Mouse (Mus musculus) c-Kit-negative CD71-positive TER-119-positive erythroid progenitor cells, embryonic 14.5 days (primary cell): Measurements from ENCODE around the gene Pik3r2.

Experiments used
- DNase-seq: peaks from one replicate; pipeline ENCODE4 v3.0.0-alpha.2; 2013; ENCODE audit warnings: low read depth, low spot score

The Pik3r2 gene

DNA sequence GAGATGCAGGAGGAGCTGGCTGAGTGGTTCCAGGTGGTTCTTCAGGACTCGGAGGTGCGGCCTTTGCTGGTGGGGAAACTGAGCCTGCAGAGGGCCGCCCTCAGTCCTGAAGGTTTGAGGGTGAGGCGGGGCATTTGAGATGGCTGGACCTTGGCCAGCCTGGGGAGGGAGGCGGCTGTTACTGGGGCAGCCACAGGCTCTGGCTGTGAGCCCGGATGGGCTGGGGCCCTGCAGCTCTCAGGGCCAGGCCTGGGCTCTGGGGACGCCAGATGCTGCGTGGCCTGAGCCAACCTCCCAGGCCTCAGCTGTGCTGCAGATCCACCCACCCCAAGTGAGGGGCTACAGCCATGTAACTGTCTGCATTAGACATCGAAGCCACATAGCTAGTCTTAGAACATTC, 2.7 kb downstream of the Pik3r2 start:
- no peak for DNase-seq

DNA sequence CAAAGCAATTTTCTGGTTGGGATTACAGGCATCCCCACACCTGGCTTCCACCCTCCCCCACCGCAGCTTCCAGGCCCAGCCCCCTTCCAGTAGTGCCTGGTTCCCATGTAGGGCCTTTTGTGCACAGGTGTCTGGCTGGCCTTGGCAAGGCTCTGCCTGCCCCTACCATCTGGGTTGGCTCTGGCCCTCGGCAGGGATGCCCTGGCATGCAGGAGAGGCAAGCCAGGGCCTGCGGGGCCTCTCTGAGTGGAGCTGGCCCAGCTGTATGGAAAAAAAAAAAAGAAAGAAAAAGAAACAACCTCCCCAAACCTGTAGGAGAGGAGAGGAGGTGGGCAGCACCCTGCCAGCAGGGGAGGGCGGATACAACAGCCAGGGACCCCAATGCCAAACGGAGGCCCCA, 3.1 kb downstream of the Pik3r2 start:
- DNase-seq: no peak

DNA sequence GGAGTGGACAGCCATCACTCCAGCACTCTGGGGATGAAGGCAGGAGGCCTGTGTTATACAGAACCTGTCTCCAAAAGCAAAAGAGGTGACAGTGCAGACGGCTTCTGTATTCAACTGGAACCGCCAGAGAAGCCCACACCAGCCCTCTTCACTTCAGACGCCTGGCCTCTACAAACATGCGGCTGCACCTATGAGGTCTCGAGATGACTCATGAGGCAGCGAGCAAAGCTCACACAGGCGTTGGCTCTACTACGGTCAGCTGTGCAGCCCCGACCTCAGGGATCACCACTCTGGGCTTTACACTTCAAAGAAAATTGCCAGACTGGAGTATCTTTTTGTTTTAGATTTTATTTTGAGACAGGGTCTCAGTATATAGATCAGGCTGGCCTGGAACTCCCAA, 3.6 kb downstream of the Pik3r2 start:
- no peak for DNase-seq

DNA sequence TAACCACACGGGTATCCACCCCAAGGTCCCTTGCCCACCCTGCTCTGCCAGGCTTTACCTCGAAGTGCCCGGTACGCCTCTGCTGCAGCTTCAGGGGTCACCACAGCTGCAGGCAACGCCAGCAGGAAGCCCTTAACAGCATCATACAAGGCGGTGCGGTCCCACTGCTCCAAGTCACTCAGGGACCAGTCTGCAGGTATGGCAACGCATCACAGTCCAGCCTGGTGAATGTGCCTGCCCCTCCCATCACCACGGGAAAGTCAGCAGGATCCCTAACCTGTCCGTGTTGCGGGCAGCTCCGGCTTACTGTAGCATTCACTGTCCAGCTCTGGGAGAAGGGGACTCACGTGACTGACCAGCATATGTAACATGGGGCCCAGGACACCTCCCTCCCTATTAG, 4.4 kb downstream of the Pik3r2 start:
- no peak for DNase-seq

DNA sequence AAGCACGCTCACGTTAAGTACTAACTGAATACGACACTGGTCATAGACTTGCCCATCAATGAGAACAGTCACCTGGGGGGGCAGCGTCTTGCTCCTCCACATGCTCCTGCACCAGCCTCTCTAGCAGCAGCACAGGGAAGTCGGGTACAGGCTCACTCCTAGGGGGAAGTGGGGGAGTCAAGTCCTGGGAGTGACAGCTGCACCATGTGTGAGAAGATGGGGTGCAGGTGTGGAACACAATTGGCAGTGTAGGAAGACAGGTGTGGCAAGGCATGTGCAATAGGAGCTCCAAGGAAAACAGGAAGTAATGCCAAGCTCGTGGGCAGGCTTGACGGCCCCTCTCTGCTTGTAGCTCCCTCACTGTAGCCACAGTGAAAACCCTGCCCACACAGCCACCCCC, 5.3 kb downstream of the Pik3r2 start:
- no peak for DNase-seq

DNA sequence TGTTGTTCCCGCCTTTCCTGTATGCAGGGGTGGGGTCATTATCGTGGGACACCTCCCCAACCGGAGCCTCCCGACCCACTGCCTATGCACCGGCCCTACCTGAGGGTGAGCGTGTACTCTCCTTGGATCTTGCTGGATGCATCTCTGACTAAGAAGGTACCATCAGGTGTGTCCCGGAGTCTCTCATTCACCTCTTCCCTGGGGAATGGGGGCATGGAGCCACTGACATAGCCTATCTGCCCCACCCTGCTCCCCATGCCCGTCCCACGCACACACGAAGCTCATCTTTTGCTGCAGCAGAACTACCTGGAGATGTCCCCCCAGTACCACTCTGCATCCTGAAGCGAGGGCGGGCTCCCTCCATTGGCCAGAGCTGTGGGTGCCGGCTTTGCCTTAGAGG, 5.8 kb downstream of the Pik3r2 start:
- DNase-seq: no peak

DNA sequence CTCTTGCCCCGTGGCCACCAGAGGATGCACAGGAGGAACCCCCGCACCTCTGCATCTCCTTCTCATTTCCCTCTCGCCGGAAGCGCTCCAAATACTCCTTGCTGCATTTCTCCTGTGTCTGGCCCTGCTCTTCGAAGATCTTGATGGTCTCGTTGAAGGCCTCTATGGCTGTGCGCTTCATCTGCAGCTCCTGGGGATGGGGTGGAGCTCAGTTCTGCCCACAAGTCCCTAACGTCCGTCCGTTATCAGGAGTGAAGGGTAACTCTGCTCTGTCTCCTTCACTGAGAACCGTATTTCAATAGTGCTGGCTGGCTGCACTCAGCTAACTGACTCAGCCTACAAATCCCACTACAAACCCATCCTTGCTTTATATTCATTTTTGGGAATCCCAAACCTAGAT, 6.7 kb downstream of the Pik3r2 start:
- no peak for DNase-seq

DNA sequence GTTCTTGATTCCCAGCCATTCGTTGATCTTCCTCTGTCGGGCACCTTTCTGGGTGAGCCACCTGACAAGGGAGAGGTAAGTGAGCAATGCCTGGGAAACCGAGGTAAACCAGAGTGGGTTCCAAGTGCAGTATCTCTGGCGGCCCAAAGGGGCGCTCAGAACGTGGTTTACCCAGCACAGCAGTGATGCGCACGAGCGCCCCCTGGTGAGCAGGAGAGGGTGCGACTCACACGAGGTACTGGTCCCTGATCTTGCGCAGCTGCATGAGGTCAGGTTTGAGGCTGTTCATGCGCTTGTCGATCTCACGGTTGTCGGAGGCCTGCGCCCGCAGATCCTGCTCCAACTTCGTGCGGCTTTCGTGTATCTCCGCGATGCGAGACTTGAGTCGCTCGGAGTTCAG, 7.2 kb downstream of the Pik3r2 start:
- DNase-seq: peak; percentile 89

DNA sequence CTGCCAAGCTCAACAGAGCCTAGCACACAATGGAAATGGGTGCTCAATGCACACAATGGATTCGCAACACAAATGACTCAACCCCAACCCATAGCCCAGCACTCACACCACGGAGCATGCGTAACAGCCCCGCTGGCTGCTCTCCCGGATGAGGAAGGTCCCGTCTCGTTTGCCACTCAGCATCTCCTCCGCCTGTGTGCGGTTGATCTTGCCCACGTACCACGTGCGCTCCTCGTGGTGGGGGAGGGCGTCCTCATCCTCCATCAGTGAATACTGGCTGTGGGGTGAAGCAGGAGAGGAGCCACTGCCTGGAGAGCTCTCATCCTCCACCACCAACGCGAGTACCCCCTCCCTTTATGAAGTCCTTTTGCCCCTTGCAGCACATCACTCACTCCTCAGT, 7.6 kb downstream of the Pik3r2 start:
- no peak for DNase-seq

DNA sequence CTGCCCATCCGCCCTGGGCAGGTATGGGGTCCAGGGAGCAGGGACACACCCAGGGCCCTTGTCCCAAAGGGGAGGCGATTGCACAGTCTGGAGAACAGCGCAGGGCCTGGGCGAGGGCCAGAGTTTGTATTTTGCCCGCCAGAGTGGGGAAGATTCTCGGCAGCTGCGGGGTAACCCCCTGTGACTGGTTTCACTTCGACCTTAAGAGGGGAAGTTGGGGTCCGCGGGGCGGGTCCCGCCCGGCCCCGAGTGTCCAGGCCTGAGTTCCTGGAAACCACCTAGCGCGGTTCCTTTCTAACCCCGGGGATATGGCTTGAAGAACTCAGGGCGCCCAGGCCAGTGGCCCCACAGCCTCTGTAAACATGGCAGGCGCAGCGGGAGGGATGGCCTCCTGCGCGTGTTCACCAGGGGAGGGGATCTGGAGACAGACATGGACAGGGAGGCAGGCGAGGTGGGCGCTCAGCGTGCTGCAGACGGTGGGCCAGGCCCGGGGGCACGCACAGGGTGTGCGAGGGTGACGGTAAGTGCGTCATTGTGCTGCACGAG, 8.2 kb downstream of the Pik3r2 start:
- no peak for DNase-seq

DNA sequence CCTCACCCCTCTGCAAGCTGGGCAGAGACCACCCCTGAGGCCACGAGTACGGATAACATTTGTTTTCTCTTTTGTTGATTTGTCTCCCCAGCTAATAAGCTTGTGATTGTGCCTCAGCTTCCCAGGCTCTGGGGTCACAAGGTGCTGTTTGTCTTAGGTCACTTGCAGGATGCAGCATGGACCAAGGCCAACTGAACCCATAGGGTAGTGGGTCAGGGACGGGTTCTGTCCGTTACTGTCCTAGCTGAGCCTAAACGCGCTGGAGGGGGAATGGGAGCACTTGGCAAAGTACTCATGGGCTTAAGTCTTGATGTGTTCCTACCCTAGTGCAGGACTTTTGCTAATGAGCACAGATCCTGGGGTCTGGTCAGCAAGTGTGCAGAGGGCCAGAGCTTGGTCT, 9.0 kb downstream of the Pik3r2 start:
- no peak for DNase-seq

DNA sequence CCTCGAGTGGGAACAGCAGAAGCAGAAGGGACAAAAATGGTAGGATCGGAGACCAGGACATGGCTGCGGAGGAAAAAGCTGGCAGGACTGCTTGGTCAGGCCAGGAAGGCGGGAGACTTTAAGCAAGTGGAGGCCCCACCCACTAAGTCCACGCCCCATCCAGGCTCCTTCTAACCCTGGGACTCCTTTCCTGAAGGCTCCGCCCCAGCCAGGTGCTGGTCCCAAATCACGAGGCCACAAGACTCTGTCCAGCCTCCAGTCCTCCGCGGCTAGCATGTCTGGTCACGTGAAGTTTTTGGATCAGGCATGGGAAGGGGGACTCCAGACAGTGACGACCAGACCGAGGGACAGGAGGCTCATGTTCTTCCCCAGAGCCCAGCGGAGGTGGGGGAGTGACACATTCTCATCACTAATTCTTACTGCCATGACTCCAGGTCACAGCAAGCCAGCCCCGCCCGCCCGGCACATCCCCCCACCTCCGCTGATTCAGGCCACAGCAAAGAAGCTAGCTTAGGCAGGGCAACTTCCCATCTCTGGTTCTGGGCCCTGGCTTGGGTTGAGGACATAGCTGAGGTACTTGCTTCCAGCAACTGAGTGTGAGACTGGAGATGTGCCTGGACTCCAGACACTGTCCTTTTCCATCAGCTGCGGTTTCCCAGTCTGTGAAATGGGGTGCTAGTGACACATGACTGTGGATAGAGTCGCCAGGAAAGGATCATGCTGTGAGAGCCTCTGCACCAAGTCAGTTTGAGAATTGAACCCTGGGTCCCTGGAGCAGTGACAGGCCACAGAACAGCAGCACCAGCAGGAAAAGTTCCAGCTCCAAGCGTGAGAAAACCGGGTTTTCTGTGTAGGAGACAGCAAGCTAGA, 9.7 kb downstream of the Pik3r2 start:
- peak; percentile 83 for DNase-seq

DNA sequence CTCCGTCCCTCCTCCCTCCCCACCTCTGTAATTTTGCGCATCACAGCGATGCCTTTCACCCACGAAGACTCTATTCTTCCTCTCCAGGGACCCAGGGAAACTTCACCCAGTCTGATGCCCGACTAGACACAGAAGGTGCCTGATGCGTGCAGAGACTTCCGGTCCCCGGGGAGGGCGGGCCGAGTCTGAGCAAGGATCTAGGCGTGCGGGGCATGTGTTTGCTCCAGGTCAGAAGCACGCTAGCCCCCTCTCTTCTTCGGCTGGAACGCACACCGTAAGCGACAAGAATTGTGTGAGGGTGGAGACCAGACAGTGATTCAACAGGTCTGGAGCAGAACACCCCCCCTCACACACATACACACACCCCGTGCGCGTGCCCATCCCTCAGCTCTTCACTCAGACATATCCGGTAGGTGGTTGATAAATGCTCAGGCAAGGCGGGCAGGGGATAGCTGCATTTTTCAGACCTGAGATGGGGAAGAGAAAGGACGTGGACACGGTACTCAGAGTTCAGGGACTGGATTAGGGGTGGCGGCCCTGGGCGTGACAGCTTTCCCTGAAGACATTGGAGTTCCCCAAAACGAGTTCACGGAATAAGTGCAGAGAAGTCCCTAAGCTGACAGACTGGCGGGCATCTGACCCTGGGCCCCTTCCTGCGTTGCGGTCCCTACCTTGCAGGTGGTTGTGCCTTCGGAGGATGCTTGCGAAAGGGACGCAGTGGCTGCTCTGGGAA, 10.5 kb downstream of the Pik3r2 start:
- no peak for DNase-seq

DNA sequence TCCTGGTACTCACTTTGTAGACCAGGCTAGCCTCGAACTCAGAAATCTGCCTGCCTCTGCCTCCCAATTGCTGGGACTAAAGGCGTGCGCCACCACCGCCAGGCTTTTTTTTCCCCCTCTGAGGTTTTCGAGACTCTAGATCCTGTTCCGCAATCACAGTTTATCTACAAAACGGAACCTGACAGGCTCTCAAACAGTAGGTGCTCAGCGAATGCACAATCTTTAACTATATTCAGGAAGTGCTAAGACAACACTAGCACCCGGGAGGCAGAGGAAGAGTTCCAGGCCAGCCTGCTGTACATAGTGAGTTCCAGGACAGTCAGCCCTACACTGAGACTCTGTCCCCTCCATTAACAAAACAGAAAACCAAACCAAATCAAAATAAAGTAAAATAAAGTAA, 11.2 kb downstream of the Pik3r2 start:
- no peak for DNase-seq

DNA sequence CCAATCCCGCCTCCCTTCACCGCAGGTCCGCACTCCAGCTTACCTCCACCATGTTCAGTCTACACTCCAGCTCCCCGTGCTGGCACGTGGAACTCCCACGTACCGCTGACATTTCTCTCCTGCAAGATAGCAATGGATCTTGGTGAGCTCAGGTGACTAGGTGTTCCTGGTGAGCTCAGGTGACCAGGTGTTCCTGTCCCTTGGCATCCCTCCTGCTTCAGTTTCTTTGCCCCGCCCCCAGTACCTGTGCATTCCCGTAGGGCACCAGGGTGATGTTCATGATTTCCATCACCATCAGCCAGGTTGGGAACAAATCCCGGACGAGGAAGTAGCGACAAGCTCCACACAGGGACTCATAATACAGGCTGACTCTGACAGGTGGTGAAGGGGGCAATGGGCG, 11.8 kb downstream of the Pik3r2 start:
- no peak for DNase-seq

DNA sequence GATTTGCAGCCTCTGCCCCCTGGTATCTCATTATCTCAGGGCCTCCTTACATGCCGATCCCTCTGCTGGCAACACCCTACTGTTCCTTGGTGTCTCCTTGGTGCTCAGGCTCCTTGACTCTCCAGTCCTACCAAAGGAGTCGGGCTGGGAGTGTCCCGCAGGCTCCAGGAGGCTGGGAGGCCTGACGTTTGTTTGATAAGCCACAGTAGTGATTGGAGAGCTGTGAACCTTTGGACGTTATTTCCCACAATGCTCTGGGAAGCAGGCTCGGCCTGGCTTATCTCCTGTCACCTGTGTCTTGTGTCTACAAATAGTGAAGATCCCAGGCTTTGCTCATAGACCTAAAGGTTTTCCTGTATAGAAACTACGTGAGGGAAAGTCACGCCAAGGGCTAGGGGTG, 12.5 kb downstream of the Pik3r2 start:
- peak; percentile 78 for DNase-seq

DNA sequence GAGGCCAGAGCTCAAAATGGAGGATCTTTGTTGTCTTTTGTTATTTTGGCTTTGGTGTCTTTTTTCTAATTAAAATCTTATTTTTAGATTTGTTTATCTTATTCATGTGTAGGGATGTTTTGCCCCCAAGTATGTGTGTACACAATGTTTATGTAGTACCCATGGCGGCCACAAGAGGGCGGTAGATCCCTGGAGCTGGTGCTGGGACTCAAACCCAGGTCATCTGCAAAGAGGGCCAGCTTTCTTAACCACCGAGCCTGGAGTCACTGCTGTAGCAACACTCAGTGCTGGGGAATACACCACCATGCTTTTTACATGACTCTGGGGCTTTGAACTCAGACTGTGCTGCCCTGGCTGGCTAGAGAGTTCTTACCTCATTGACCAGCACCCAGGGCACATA, 13.2 kb downstream of the Pik3r2 start:
- no peak for DNase-seq

DNA sequence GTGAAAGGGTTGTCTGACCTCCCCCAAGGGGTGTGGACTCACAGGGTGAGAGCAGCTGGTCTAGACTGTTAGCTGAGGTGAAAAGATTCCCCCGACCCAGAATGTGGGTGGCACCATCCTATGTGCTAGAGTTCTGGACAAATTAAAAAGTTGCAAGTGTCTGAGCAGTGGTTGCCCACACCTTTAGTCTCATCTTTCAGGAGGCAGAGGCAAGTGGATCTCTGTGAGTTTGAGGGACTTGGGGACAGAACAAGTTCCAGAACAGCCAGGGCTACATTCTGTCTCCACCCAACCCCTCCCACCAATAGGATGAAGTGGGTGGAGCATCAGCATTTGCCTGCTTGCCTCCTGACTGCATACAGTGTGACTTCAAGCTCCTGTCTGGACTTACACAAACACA, 14.4 kb downstream of the Pik3r2 start:
- DNase-seq: peak; percentile 81

DNA sequence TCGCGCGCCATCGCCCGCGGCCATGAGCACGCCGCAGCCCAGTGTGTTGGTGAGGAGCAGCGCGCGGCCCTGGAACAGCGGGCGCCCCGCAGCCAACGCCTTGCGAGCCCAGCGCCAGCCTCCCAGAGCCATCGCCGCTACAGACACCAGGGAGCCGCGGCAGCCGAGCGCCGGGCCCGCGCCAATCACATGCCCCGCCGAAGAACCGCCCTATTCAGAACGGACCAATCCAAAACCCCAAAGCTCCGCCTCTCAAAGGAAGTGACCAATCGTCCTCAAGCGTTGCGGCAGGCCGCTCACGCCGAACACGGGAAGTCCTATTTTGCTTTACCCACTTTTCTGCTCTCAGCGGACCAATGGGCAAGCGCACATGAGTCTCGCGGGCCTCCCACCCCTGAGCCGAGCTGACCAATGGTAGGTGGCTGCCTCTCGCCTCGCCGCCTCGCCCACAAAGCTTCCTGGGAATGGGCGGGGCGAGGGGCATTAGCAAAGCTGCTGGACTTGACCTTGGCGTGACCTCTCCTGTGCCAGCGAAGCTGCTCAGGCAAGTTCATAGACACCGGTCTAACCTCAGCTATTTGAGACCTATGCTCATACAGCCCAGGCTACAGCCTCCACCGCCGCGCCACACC, 15.6 kb downstream of the Pik3r2 start, which contains the start of gene Mpv17l2:
TSS of gene Mpv17l2 (minus strand) at position 172 of the 632 bp plus-strand sequence.
- DNase-seq: peak; percentile 98

DNA sequence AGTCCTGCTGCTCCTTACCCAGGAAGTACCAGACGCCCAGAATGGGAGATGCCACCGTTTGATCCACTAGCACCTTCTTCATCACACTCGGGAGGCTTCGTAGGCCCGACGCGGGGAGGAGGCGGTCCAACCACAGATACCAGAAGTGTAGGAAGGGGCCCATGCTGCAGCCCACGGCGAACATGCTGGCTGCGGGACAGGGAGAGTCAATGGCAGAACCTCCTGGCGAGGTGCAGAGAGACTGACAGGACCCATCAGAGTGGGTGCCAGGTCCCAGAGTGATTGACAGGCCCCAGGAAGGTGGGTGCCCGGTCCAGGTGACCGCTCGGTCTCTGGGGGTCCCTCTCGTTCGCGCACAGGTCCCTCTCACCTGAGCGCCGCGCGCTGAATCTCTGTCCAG, 16.2 kb downstream of the Pik3r2 start:
- no peak for DNase-seq

DNA sequence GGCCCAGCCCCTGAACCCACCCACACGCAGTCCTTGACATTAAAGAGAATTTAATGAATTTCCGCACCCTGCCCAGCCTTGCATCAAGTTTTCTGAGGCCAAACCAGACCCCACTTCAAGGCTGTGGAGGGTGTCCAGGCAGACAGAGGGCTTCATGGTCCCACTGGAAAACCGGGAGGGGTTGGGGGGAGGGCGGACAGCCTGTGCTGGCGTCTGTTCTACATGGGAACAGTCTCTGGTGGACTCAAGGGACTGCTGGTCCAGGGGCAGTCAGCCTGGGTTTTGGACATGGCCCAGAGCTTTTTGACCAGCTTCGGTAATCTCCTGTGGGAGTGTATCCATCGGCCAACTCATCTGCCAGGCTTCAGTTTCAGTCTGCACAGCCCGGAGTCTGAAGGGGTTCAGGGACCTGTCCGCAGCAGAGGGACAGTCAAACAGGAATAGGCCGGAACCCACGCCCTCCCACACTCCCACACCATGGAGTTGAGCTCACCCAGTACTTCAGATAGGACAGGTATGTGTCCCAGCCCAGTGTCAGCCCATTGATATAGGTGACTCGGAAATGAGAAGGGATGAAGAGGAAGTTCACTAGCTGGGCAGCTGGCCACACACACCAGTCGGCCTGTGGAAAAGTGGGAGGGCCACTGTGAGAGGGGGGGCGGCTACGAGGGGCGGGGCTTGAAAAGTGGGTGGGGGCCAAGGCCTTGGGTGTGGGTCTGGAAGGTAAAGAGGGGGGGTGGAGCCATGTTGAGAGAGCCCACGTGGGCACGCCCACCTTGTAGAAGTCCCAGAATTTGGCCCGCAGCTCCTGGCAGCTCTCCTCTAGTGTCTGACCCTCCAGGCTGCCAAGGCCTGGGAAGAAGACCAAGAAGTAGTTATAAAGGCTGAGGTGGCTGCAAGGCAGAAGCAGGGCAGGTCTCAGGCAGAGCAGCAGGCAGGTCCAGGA, 17.6 kb downstream of the Pik3r2 start:
- DNase-seq: no peak
